Mouse (Mus musculus): Measurements from ENCODE around the gene Crim1. TPM values are rescaled to one million over a fixed set of nuclear protein-coding genes. Genes with fewer than 3 reads are reported as not detected.

Gene Crim1
- total and polyA plus RNA-seq, 3 experiments = 14.1 to 72.8 (median 21.9) TPM

GRCm38 (mm10) chr17:78298967-78299540, 99.0 kb downstream of the Crim1 start:
- H3K27me3 ChIP-seq (replicated peaks) = no peaks in the 10 kb centered on the region
- H3K4me1 ChIP-seq (ENCODE audit: control insufficient read depth in 1 of 2, insufficient read depth in 2 of 2) = peaks cover 6 to 35% of the 10 kb centered on the region in 2 experiments
- no peak overlapping the region for H3K9ac ChIP-seq (ENCODE audit: insufficient read depth, low read depth)
- no peak for TF ChIP-seq ELF1 (IDR thresholded peaks at IDR 0.05; ENCODE audit: low read depth, low read length)
- no peak for TF ChIP-seq CHD2 (IDR thresholded peaks at IDR 0.05; ENCODE audit: low read length)
- no peak for TF ChIP-seq USF2 (conservative IDR thresholded peaks at IDR 0.05; ENCODE audit: low read depth, low read length)
- no peak for TF ChIP-seq MXI1 (IDR thresholded peaks at IDR 0.05; ENCODE audit: low read depth, low read length)
- no peak for TF ChIP-seq CTCF (conservative IDR thresholded peaks at IDR 0.05 in 1 of 2, IDR thresholded peaks at IDR 0.05 in 1 of 2; ENCODE audit: low read depth in 2 of 2, low read length in 2 of 2)
- no peak for TF ChIP-seq BHLHE40 (IDR thresholded peaks at IDR 0.05; ENCODE audit: low read depth, low read length)
- H3K36me3 ChIP-seq (replicated peaks in 1 of 2; ENCODE audit: control insufficient read depth in 1 of 2, insufficient read depth in 1 of 2, low read length in 1 of 2) = peaks cover 37 to 92% of the 10 kb centered on the region in 2 experiments
- H3K27ac ChIP-seq (ENCODE audit: insufficient read depth, low read depth) = no peak overlapping the region
- dilution Hi-C loops (cut with MboI; ENCODE audit: extremely low pct_ligation_motif_present, extremely low pct_unique_long_range_greater_than_20kb, low sequenced_read_pairs) (no loop called here), in situ Hi-C loops (cut with MboI; ENCODE audit: low pct_ligation_motif_present, low pct_unique_long_range_greater_than_20kb, low sequenced_read_pairs) (no loop called here)
- no peaks in the 10 kb centered on the region; the same call in 1 of the 2 replicates for H3K79me2 ChIP-seq (replicated peaks; ENCODE audit: control insufficient read depth, extremely low read depth, insufficient read depth, poor library complexity, severe bottlenecking)
- no peaks in the 10 kb centered on the region for H3K9me3 ChIP-seq (replicated peaks; ENCODE audit: low read length)
- H3K4me2 ChIP-seq (ENCODE audit: insufficient read depth, low read depth, poor library complexity, severe bottlenecking) = no peak overlapping the region
- no peak overlapping the region for H3K4me3 ChIP-seq (replicated peaks in 1 of 3; ENCODE audit: low read depth in 2 of 3, low read length in 2 of 3, poor library complexity in 1 of 3)
- no peak for DNase-seq (ENCODE audit: extremely low read depth)

- Histone ChIP-seq H3K9me3 (replicated peaks; ENCODE audit: low read length) (no peaks in the 10 kb centered on the region), H3K4me1 (ENCODE audit: control insufficient read depth in 1 of 2, insufficient read depth in 2 of 2) (peaks cover 13 to 46% of the 10 kb centered on the region in 2 experiments), H3K27ac (ENCODE audit: insufficient read depth, low read depth) (0 out of 2 replicates have a peak overlapping the region, but pooled peaks have one; percentile 6), H3K27me3 (replicated peaks) (no peaks in the 10 kb centered on the region), H3K4me3 (replicated peaks in 1 of 3; ENCODE audit: low read depth in 2 of 3, low read length in 2 of 3, poor library complexity in 1 of 3) (no peak overlapping the region), H3K79me2 (replicated peaks; ENCODE audit: control insufficient read depth, extremely low read depth, insufficient read depth, poor library complexity, severe bottlenecking) (no peaks in the 10 kb centered on the region), H3K4me2 (ENCODE audit: insufficient read depth, low read depth, poor library complexity, severe bottlenecking) (no peak overlapping the region), H3K9ac (ENCODE audit: insufficient read depth, low read depth) (no peak overlapping the region), H3K36me3 (replicated peaks in 1 of 2; ENCODE audit: control insufficient read depth in 1 of 2, insufficient read depth in 1 of 2, low read length in 1 of 2) (peaks cover 48 to 91% of the 10 kb centered on the region in 2 experiments)
- dilution Hi-C loops (cut with MboI; ENCODE audit: extremely low pct_ligation_motif_present, extremely low pct_unique_long_range_greater_than_20kb, low sequenced_read_pairs) (no loop called here), in situ Hi-C loops (cut with MboI; ENCODE audit: low pct_ligation_motif_present, low pct_unique_long_range_greater_than_20kb, low sequenced_read_pairs) (no loop called here)
- DNase-seq (ENCODE audit: extremely low read depth) = no peak
- no peak for TF ChIP-seq MYC (IDR thresholded peaks at IDR 0.05; ENCODE audit: low read depth, low read length)
- no peak for TF ChIP-seq NELFE (IDR thresholded peaks at IDR 0.05; ENCODE audit: low read depth, low read length)
- no peak for TF ChIP-seq CHD1 (IDR thresholded peaks at IDR 0.05; ENCODE audit: low read depth, low read length)
Observed at GRCm38 (mm10) chr17:78303053-78303452, 103.0 kb downstream of the Crim1 start.

- Histone ChIP-seq H3K79me2 (replicated peaks; ENCODE audit: control insufficient read depth, extremely low read depth, insufficient read depth, poor library complexity, severe bottlenecking) (no peaks in the 10 kb centered on the region), H3K36me3 (replicated peaks in 1 of 2; ENCODE audit: control insufficient read depth in 1 of 2, insufficient read depth in 1 of 2, low read length in 1 of 2) (peaks cover 51 to 91% of the 10 kb centered on the region in 2 experiments), H3K9ac (ENCODE audit: insufficient read depth, low read depth) (no peak overlapping the region), H3K4me3 (replicated peaks in 1 of 3; ENCODE audit: low read depth in 2 of 3, low read length in 2 of 3, poor library complexity in 1 of 3) (no peak overlapping the region), H3K4me1 (ENCODE audit: control insufficient read depth in 1 of 2, insufficient read depth in 2 of 2) (peaks cover 13 to 36% of the 10 kb centered on the region in 2 experiments), H3K9me3 (replicated peaks; ENCODE audit: low read length) (no peaks in the 10 kb centered on the region), H3K27me3 (replicated peaks) (no peaks in the 10 kb centered on the region), H3K27ac (ENCODE audit: insufficient read depth, low read depth) (peak overlapping the region; percentile 26; the same call in 1 of the 2 replicates), H3K4me2 (ENCODE audit: insufficient read depth, low read depth, poor library complexity, severe bottlenecking) (no peak overlapping the region)
- dilution Hi-C loops (cut with MboI; ENCODE audit: extremely low pct_ligation_motif_present, extremely low pct_unique_long_range_greater_than_20kb, low sequenced_read_pairs) (no loop called here), in situ Hi-C loops (cut with MboI; ENCODE audit: low pct_ligation_motif_present, low pct_unique_long_range_greater_than_20kb, low sequenced_read_pairs) (no loop called here)
- no peak for TF ChIP-seq ZC3H11A (IDR thresholded peaks at IDR 0.05; ENCODE audit: low read depth, low read length)
- no peak for TF ChIP-seq CTCF (conservative IDR thresholded peaks at IDR 0.05 in 1 of 2, IDR thresholded peaks at IDR 0.05 in 1 of 2; ENCODE audit: low read depth in 2 of 2, low read length in 2 of 2)
- peak; percentile 61 for TF ChIP-seq MEF2A (IDR thresholded peaks at IDR 0.05; ENCODE audit: borderline replicate concordance, low read depth, low read length)
- no peak for DNase-seq (ENCODE audit: extremely low read depth)
Observed at GRCm38 (mm10) chr17:78304059-78304458, 104.0 kb downstream of the Crim1 start.

Measured in CH12.LX (cell line).